Mouse (Mus musculus) ES-Bruce4 (cell line): ENCODE data around the gene Mapre3.

ENCODE experiments used
- CTCF ChIP-seq: IDR thresholded peaks from one replicate; pipeline ENCODE4 v1.8.1; 2011; ENCODE audit warnings: low read depth, low read length
- EP300 ChIP-seq: IDR thresholded peaks from 2 replicates; pipeline ENCODE4 v1.6.1; 2011; ENCODE audit warnings: low read depth, low read length; ENCODE audit not compliant: insufficient read depth
- POLR2A ChIP-seq: IDR thresholded peaks from one replicate; pipeline ENCODE4 v1.8.1; 2011; ENCODE audit warnings: low read length; ENCODE audit not compliant: insufficient read depth

- no peak for TF ChIP-seq CTCF
- no peak for TF ChIP-seq POLR2A
- TF ChIP-seq EP300, result no peak
Observed at GRCm38 (mm10) chr5:30798965-30799364, 15.5 kb upstream of the Mapre3 start.
